Mouse (Mus musculus): ENCODE data around the gene Dnajc4.
"Not testable (repeated sequence)": the region's sequence is repeated elsewhere in the genome, so short reads cannot be mapped to it uniquely, and the experiment has no call there.

Gene Dnajc4

DNA sequence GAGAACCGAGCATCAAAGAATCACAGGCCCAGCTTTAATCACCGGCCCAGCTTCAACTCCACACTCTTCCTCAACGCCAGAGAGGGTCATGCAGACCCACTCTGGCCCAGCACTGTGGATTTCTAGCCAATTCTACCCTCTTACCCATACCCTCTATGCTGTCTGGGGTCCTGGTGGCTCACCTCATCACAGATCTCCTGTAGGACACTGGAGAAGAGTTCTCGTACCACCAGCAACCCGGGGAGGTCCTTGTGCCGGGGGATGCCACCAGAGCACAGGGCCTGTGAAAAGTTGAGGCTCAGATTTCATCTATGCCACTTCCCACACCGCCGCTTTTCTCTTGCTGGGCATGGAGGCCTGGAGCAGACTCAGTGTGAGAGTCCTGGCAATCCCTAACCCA is 2.1 kb upstream of the Dnajc4 start:
- no peak for DNase-seq

DNA sequence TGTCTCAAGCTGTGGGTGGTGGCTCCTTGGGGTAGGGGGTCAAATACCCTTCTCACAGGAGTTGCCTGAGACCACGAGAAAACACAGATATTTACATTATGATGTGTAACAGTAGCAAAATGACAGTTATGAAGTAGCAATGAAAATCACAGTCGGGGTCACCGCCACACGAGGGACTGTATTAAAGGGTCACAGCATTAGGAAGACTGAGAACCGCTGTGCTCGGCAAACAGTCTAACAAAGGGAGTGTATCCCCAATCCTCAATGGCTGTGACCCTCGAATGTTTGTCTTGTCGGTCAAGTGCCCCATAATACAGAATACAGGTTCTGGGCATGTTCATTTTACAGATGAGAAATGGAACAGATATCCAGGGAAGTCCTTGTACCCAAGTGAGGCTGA is 1.6 kb upstream of the Dnajc4 start:
- no peak for DNase-seq

DNA sequence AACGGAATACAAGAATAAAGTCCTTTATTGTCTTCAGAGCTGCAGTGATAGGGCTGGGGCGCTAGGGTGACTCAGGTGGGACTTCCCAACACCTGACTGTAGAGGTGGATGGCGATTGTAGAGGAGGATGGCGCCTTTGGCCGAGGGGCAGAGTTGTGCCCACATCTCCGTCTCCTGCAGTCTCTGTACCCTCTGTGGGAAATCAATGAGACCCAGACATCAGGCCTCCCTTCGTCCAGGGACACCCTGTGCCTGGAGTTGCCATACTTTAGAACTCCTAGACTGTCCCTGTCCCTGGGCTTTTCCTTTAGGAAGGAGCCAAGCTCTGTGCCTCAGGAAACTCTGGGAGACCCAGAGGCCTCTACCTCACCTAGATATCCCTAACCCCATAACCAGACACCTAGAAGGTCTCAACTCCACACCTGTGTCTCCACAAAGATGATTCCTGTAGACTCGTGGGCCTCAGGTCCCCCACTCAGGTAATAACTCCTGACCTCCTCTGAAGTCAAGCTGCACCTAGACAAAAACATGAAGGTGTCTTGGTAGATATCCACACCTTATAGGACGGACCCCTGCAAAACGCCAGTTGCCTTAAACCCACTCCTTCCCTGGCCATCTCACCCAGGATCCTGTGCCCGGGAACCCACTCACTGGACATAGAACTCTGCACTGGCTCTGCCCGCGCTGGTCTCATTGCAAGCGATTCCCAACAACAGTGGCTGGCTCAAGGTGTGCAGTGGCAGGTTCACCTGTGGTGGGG is 819 bp upstream of the Dnajc4 start:
- DNase-seq = no peak

DNA sequence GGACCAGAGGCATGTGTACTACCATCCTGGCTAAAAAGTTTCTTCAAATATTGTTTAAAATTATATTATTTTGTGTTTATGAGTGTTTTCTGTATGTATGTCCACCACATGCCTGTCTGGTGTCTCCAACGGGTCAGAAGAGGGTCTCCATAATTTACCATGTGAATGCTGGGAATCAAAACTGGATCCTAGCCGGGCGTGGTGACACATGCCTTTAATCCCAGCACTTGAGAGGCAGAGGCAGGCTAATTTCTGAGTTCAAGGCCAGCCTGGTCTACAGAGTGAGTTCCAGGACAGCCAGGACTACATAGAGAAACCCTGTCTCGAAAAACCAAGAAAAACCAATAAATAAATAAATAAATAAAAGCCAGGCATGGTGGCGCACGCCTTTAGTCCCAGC is 1.2 kb downstream of the Dnajc4 start:
- DNase-seq = not testable (repeated sequence)

DNA sequence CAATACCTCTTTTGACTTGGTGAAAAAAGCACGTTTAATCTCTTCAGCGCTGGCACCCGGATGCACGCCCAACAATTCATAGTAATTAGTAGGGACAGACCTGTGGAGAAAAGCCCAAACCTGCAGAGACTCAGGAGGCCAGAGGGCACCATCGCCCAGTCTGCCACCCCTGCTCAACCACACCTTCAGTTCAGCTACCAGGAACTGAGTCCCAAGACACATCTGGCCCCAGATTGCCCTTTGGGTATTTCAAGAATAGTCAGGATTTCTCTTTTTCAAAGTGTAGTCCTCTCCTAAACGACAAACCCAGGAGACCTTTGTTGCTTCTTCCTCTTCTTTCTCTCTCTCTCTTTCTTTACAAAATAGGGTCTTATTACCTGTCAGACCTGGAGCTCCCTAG is 1.7 kb downstream of the Dnajc4 start:
- no peak for DNase-seq

DNA sequence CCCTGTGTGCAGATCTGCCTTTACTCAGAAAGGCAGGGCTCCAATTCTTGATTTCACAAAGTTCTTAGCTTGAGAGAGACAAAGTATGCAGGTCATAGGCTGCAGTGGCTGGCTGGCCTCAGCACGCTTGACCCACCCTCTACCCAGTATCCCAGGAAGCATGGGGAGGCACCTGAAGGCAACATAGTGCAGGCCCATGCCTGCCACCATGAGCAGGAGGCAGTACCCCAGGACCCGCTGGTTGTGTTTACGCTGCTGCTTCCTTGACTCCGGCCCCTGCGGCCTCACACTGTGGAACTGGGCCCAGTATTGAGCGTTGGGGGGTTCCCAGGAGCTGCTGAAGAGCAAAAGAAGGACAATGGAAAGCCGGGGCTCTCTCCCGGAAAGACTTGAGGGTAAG is 3.1 kb downstream of the Dnajc4 start:
- no peak for DNase-seq

DNA sequence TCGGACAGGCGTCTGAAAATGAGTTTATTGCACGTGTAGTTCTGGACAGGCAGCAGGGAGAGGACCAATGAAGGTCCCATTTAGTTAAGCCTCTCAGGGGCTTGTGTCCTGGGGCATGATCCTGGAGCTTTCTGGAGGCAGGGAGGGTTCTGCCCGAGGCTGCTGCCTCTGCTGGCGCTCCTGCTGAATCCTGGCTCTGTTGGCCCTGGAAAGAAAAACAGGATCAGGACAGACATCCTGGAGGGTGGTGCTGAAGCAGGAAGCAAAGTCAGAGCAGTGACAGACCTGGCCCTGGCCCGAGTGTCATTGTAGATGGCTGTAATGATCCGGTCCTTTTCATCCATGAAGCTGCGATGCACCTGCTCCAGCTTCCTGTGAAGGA is 4.5 kb downstream of the Dnajc4 start:
- DNase-seq = no peak

DNA sequence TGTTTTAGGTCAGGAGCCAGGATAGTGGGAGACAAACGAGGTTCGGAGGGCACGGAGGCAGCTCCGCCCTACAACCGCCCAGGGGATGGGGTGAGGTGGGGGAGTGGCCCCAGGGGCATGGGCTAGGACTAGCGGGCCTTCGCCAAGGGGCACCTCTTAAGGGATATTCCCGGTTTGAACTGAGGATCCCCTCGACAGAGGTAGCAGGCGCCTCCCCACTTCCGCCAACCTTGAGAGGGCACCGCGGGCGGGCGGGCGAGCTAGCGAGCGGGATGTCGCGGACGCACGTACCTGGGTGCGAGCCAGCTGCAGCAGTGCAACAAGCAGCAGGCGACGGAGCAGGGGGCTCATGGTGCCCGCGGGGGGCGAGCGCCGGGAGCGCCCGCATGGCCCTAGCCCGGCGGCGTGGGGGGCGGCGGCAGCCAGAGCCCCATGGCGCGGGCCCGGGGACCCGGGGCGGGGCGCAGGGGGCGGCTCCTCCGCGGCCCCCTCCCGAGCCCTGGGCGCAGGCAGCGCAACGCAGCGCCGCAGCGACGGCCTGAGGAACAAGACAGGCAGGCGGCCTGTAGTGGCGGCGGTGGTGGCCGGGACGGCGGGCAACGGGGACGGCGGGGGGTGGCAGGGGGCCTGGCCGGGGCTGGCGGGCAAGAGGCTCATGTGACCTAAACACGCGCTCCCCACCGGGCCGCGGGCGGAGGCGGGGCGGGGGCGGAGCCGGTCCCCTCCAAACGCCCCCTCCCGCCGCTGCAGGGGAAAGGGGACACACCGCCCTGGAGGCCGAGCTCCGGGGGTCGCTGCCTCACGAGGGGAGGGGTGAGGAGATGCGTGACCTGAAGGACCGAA is 5.1 kb downstream of the Dnajc4 start, which contains the start of gene Vegfb:
Gene Vegfb (minus strand): TSS at position 591 of the 843 bp plus-strand sequence.
- DNase-seq = peak; percentile 68

DNA sequence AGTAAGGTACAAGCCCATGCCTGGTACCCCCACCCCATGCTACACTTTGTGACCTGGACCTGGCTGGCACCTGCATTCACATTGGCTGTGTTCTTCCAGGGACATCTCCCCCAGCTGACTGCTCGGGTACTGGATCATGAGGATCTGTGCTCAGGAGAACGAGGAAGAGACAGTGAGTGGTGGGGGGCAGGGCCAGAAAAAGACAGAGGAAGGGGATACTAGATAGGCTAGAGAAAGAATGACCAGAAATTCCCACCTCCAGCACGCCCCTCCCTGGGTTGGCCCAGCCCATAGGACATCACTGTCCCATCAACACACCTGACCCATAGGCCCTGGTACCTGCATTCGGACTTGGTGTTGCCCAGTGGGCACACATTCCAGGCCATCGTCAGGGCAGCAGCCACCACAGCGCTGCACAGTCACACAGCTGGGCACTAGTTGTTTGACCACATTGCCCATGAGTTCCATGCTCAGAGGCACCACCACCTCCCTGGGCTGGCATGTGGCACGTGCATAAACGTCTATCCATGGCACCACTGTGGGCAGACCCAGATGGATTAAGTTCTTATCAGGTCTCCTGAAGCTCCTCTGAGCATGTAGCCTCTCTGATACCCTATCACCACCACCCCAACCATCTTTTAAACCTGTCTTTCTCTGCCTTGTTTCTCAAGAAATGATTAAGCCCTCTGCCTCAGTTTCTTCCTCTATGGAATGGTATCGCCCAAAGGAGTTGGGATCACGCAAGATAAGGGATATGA is 6.2 kb downstream of the Dnajc4 start:
- DNase-seq = no peak

DNA sequence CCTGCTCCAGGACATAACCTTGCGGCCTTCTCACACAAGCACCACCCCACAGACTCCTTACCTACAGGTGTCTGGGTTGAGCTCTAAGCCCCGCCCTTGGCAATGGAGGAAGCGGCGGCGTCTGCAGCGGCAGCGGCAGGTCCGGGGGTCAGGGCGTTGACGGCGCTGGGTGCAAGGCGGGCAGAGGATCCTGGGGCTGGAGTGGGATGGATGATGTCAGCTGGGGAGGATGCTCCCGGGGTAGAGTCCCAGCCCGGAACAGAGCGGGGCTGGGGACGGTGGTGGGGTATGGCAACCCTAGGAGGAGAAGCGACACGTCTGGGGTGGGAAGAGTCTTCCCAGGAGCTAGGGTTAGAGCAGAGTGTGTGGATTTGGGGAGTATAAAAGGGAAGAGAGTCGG is 7.1 kb downstream of the Dnajc4 start:
- DNase-seq = no peak

DNA sequence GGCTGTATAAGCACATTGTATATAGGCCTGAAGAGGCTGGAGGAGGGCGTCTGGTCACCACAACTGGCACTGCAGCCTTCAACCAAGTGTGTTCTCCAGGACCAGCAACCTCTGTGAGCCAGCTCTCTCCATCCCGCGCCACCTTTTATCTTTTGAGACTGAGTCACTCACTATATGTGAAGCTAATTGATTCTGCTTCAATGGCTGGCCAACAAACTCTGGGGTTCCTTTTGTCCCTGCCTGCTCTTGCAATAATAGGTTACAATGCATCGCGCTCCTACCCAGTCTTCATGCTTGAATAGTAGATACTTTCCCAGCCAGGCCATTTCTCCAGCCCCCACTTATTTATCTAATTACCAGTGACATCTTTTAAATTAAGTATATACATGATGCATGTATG is 8.8 kb downstream of the Dnajc4 start:
- no peak for DNase-seq

DNA sequence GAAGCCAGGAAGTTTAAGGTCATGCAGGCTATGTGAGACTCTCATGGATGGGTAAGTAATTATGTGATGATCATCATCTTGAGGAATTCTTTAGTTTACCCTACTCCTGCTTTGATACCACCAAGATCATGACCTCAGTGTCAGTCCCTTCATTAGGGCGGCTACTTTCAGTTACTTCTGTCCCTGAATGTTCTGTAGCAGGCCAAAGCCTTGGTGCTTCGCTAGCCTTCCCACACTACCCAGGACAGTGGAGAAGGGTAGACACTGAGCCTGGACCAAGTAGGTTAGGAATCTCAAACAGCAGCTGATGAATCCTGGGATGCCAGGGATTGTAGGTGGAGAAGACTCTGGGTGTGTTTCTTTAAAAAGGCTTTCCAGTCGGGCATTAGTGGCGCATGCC is 10.9 kb downstream of the Dnajc4 start:
- DNase-seq = no peak

DNA sequence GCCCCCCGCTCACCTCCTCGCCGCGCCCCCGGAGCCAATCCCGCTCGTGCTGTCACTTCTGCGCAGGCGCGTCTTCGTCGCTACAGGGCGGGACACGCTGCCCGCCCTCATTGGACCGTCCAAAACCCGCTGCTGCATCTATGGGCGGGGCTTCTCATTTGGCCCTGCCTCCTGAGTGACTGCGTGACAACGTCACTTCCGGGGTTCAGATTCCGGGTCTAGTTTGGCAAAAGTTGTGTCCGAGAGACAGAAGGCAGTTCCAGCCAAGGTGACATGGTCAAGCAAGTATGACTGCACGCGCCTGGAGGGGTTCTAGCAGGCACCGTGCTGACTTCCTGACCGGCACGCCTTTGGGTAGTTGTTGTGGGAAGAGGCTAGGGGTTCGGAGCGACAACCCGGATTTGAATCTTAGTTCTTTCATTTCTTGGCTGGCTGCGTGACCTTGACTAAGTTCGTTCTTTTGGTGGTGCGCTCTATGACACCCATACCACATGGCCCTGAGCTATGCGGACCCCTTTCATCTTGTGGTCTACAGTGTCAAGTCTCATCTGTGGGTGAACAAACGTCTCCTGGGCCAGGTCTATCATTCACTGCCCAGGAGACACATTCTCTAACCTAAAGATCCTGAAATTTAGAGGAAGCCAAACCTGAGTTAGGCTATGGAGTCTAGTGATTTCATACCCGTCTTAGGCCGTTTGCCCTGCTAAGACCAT is 11.8 kb downstream of the Dnajc4 start, which contains the start of gene Fkbp2:
Gene Fkbp2 (minus strand): TSS at position 121 of the 713 bp plus-strand sequence.
- DNase-seq = peak; percentile 98

DNA sequence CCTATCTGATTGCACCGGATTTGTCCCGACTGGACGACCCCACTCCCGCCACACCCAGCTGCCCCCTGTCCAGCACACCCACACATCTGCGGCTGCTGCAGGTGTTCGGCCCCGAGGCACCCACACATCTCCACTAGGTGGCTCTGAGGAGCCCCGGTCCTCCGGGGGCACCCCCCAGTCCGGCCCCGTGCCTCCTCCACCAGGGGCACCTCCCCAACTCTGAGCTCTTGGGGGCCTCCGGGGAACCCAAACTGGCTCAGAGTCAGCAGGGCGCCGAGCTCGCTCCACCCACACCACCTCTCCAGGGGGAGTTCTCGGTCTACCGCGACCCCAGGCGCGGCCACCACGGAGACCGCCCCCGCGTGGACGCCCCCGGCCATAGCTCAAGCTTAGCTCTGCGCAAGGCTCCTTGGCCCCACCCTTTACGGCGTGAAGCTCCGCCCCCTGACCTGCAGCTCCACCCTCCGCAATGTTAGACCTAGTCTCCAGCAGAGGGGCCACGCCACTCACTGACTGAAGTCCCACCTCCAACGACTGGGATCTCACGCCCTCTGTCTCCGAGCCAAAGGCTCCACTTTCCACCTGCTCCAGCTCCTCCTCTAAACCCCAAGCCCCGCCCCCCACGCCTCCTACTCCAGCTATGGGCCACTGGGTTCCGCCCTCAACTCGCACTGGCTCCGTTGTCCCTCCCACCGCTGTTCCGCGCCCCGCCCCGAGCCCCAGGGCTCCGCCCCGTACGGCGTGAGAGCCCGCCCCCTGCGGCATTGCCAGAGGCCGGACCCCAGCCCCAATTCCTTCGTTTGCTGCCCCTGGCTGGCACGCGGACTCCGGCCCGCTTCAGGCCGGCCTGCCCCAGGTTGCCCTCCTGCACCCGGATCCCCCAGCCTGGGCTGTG is 12.6 kb downstream of the Dnajc4 start:
- peak; percentile 100 for DNase-seq

DNA sequence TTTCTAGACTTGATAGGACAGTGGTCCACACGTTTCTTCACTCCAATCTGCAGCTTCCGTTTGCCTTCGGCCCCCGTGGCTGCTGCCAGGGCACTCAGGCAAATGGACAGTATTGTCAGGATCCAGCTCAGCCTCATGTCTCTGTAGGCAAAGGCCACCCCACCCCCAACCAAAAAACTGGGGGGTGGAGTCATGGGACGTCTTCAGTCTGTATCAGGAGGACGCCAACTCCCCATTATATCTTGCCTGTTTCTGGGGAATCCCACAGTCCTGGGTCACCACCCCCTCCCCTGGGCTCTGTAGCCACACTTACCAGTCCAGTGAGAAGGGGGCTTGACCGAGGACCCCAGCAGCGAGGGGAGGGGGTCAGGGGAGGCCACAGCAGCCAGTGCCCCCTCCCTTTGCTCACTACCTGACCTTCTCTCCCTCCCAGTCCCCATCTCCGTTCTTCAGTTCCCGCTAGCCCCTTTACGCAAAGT is 13.3 kb downstream of the Dnajc4 start:
- no peak for DNase-seq

DNA sequence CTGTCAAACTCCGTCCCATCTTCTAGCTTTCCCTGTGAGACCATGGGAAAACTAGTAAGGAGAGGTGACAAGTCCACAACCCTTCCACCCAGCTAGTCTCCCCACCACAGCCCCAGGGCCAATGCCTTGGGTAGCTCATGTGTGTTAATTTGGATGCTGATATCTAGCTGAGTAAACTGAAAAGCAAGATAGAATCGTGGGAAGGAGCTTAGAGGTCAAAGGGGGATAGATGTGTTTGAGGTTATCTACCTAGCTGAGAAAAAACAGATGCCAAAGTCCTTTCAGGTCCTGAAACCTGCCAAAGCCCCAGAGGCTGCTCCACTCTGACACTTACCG is 13.8 kb downstream of the Dnajc4 start:
- no peak for DNase-seq

DNA sequence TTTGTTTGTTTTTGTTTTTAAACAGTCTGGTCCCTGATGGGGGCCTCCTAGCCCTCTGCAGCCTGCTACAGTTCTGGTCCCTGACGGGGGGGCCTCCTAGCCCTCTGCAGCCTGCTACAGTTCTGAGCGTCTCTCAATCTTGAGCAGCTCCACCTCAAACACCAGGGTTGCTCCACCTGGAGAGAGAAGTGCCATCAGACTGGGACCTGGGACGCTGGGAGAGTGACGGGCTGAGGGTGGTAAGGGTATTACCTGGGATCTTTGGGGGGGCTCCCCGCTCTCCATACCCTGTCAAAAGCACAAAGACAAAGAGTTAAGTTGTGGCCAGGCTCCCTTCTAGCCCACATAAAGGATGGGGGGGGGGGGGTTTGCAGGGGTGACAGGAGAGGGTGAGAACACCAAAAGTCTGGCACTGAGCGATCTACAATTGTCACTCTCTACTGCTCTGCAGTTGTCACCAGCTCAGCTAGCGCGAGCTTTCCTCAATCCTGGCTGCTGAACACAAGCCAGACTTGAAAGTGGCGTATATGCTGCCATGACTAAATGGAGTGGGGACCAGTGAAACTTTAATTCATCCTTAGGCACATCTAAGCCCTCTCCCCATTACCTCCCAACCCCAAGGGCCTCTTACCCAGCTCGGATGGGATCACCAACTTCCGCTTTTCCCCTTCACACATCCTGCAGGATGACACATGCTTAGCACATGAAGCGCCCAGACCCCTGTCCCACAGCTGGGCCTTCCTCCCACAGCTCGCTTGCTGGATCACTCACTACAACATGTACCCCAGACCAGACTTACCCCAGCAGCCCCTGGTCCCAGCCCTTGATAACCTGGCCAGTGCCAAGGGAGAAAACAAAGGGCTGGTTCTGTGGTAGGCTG is 14.4 kb downstream of the Dnajc4 start:
- DNase-seq = no peak

DNA sequence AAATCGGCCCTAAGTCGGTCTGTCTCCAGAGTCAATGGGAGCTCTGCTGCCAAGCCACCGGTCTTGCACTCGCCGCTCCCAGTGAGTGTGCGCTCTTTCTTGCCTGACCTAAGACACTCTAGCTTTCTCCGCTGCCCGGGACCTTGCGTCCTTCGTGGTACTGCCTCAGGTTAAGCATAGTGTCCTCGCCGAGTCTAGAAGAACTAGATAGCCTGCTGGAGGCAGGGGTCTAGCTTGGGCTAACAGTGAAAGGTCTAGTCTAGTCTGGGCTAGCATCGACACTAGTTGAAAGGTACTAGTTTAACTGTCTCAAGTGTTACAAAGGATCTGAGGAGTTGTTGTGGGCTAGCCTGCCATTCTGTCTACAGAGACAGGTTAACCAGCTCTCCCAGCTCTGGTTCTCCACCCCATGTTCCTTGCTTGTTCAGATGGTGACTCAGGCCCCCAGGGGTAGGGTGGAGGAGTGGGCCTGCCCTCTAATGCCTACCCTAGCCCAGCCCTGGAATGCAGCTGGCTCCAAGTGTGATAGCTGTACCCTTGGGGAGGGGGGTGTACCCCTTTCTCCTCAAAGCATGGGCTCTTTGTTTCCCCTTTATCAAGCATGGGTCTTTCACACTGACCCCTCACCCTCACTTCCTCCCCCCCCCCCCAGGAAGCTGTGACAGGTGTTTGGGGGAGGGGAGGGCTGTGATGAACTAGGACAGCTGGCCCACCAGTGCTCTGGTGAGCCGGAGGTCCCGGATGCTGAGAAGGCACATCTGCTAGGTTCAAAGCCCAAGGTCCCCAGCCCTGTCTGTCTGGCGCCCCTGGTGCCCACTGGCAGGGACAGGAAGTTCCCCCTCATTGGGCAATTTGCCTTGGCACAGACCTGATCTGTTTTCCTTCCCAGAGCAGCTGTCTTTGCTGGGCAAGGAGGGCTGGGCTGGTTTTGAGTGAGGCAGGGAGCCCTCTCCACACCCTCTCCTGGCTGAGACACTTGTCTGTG is 16.5 kb downstream of the Dnajc4 start, which contains the start of gene Plcb3:
Gene Plcb3 (minus strand): TSS at position 934 of the 985 bp plus-strand sequence.
- peak; percentile 60 for DNase-seq
